Mouse (Mus musculus) heart, embryonic 11.5 days (tissue): ENCODE results near the gene Cyp2b13. TPM values are rescaled to one million over a fixed set of nuclear protein-coding genes. Genes with fewer than 3 reads are reported as not detected.

ENCODE experiments used
- polyA plus RNA-seq: library from polyadenylated mRNA; unstranded; fragments of >200 nt; fragmentation: Nextera tagmentation; extraction: Ambion mirVana; gene quantifications from 2 replicates; pipeline ENCODE4 v1.2.1, GENCODE M21; 2014

The Cyp2b13 gene
- polyA plus RNA-seq, 1 experiment from 2014 or later, result not detected

Other genes starting within 250 kb of the Cyp2b13 start
- 4.0 and 5.5 TPM in 2 replicates for gene Cyp2s1, start 244.6 kb upstream of the Cyp2b13 start, polyA plus RNA-seq
- gene Cyp2b10, start 163.9 kb upstream of the Cyp2b13 start, polyA plus RNA-seq, result not detected in 2 replicates
- not detected in 2 replicates for gene Cyp2b9, start 111.9 kb downstream of the Cyp2b13 start, polyA plus RNA-seq
- not detected in 2 replicates for gene Vmn1r184, start 198.8 kb downstream of the Cyp2b13 start, polyA plus RNA-seq
- gene Cyp2a4, start 245.7 kb downstream of the Cyp2b13 start, polyA plus RNA-seq, result not detected in 2 replicates